Mouse (Mus musculus) frontal cortex, postnatal 14 days (tissue): ENCODE measurements around the gene Zfp810.
A peak's percentile ranks its signal among the peaks of the same experiment; 100 is the strongest.
"Not testable (repeated sequence)": the region's sequence is repeated elsewhere in the genome, so short reads cannot be mapped to it uniquely, and the experiment has no call there.

ENCODE experiments used
- DNase-seq, 2 experiments: peaks; one replicate each; pipeline ENCODE4 v3.0.0; 2022; ENCODE audit warnings: low spot score in 2 of 2

The Zfp810 gene

DNA sequence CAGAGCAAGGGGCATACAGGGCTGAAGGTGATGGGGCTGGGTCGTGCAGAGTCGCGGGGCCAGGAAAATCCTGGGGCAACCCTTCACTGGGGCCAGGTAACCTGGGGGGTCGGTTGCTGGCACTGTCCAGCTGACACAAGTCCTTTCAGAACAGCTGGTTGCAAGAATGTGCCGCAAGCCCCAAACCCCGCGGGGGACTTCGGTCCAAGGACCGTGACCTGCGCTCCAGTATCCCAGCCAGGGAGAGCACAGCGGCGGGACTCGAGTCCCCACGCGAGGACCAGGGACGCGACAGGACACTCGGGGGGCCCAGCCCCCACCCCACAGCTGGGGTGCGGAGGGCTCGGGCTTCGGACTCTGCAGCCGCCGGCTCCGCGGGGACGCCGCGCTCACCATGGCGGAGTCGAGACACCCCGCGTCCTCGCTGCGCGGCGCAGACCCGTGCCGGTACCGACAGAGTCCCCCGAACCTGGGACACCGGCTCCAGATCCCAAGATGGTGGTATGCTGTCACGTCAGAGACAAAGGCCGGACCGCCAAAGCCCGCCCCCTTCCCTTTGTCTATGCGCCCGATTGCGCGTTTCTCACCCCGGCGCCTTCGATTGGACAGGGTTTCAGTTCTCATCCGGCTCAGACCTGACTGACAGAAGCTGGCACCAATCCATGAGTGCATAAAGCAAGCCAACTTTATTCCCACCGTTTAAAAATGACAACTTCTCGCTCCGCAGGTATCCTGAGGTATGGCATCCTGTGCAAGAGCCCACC is at the start of gene Zfp810:
Zfp810 (minus strand) TSS at position 493 of the 764 bp plus-strand sequence.
- DNase-seq: peak; percentile 91 to 93

DNA sequence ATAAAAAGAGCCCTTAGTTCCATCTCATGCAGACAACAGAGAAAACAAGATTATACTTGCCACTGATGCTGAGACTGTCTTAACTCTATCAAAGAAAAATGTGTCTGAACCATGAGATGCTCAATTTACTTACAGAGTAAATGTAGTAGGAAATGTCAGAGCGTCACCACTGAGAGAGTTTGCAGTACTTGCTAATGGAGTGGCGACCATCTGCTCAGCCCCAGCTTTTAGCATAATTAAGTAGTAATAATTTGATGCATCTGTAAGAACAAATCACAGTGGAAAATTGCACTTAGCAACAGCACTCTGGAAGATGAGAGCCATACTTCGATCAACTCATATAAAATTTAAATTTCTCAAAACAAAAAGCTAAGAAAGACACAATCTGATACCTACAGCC is 48.5 kb upstream of the Zfp810 start:
- no peak for DNase-seq

GRCm38 (mm10) chr9:22353901-22354300 is 46.5 kb upstream of the Zfp810 start:
- no peak for DNase-seq

DNA sequence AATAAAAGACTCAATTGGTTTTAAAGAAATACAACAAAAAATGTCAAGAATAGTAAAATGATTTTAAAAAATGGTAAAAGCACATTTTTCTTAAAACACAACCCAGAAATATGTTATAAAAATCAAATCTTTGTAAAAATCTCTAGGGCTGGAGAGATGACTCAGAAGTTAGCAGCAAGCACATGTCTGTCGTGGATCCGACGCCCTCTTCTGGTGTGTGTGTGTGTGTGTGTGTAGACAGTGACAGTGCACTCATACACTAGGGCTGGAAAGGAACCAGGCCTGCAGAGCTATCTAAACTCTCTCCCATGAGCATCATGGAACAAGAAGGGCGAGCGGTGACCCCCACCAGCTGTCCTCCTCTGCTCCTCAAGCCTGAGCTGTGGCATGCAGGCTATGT is 46.0 kb upstream of the Zfp810 start:
- no peak for DNase-seq

- no peak for DNase-seq
These were observed 32.9 kb upstream of the Zfp810 start for GRCm38 (mm10) chr9:22340331-22340730.

DNA sequence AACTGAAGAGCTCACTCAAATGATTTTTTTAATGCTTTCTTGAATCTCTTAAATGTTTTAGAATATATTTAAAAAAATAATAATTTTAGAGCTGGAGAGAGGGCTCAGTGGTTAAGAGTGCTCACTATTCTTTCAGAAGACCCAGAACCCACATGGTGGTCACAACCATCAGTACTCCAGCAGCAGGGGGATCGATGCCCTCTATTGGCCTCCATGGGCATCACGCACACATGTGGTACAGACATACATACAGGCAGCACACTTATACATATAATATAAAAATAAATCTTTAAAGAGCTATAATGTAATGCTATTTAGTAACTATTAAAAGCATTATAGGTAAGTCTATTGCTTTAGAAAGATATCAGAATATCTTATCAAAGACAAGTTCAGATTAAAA is 29.8 kb upstream of the Zfp810 start:
- DNase-seq: no peak

DNA sequence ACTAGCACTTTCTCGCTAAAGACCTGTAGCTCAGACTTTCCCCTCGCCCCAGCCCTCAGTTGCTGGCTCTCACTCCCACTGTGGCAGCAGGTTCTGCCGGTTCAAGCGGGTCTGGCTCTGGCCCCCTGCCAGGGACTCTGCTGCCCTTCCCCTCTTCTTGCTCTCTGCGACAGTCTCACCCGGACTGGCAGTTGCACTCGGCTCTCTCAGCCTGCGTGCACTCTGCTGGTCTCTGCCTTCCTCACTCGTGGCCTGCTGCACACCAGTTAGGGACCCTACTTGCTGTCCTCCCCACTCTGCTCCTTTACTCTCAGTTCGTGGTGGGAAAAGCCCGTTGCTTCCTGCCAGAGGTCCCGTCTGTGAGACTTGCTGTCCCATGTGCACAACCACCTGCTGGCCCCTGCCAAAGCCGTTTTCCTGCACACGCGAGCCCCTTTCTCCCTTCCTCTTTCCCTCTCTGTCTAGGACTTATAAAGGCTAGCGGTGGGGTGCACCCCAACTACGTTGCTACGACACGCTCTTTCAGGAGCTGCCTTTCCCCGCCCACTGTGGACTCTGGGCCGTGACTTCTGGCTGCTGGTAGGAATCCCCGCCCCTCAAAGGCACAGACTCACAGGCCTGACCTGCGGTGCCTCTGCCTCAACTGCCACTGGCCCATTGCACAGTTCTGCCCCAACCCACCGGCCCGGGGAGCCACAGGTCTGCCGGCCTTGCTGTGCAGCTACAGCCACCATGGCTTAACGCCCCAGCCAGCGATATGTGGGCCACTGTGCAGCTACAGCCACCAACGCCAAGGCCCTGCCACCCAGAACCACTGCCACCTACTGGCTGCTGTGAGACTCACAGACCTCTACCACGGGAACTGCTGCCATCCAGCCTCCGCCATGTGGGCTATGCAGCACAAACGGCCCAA is 20.3 kb upstream of the Zfp810 start:
- DNase-seq: peak; percentile 61 to 71

GRCm38 (mm10) chr9:22327099-22327474 is 19.6 kb upstream of the Zfp810 start:
- no peak for DNase-seq

- no peak for DNase-seq
These were observed 17.1 kb upstream of the Zfp810 start for GRCm38 (mm10) chr9:22324579-22324978.

- DNase-seq: no peak
These were observed 15.1 kb upstream of the Zfp810 start for GRCm38 (mm10) chr9:22322381-22323211.

DNA sequence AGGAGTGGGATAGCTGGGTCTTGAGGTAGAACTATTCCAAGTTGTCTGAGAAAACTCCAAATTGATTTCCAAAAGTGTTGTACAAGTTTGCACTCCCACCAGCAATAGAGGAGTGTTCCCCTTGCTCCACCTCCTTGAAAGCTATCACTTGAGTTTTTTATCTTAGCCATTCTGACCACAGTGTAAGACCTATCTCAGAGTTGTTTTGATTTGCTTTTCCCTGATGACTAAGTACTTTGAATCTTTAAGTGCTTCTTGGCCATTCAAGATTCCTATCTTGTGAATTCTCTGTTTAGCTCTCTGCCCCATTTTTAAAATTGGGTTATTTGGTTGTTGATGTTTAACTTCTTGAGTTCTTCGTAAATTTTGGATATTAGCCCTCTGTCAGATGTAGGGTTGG is 11.7 kb upstream of the Zfp810 start:
- no peak for DNase-seq

- DNase-seq: not testable (repeated sequence)
These were observed 8.6 kb upstream of the Zfp810 start for GRCm38 (mm10) chr9:22316047-22316446.

- no peak for DNase-seq
These were observed 6.6 kb upstream of the Zfp810 start for GRCm38 (mm10) chr9:22314066-22314465.

DNA sequence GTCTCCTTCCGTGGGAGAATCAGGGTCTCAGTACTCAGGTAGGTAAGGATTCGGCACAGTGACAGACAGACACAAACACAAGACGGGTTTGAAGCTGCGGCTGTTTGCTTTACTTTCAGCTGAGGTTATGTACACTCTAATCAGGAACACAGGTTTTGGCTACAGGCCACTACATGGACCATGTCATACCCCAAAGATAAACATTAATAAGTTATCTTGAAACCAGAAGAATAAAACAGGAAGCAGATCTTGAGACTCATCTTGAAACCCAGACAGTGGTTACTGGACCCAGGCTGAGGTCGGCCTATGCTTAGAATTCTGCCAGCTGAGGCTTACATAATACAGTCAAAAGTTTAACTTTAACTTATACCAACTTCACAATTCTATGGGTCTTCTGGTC is 5.8 kb upstream of the Zfp810 start:
- no peak for DNase-seq

DNA sequence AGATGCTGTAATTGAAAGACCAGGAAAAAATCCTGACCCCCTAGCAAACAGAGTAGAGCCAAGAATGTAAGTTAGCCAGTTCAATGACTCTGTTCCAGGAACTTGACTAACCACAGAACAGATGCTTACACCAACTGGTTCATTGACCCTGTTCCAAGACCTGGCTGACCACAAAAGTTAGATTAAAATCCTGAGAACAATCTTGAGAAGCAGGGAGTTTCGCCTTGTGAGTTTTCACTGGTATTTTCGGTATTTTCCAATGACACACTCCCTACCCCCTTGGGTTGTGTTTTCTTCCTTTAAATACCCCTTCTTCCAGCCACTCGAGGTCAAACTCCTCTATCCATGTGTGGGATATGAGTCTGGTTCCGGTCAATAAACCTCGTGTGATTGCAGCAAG is 2.2 kb upstream of the Zfp810 start:
- no peak for DNase-seq

GRCm38 (mm10) chr9:22307920-22308262 is 443 bp upstream of the Zfp810 start:
- DNase-seq: not testable (repeated sequence)

DNA sequence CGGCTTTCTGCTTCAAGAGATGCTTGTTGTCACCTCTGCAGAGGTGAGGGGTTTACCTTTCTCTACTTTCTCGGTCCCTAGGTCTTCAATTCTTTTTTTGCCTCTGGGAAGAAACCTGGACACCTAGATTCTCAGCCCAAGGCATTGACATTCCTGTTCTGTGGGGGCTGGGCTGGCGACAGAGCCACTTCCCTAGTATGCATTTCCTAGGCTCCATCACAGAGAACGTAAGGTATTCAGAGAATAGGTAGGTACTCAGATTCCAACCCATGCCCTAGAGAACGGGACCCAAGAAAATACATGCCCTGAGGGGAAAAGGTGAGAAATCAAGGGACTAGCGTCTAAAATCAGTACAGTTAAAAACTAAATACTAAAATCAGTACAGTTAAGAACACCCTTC is 722 bp downstream of the Zfp810 start:
- no peak for DNase-seq

DNA sequence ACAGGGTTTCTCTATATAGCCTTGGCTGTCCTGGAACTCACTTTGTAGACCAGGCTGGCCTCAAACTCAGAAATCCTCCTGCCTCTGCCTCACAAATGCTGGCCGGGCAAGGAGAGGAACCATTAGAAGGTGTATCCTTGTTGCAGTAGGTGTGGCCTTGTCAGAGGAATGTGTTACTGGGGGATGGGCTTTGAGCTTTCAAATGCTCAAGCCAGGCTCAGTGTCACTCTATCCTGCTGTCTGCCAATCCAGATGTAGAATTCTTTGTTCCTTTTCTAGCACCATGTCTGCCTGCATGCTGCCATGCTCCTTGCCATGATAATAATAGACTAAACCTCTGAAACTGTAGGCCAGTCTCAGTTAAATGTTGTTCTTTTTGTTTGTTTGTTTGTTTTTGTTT is 5.2 kb downstream of the Zfp810 start:
- DNase-seq: no peak

DNA sequence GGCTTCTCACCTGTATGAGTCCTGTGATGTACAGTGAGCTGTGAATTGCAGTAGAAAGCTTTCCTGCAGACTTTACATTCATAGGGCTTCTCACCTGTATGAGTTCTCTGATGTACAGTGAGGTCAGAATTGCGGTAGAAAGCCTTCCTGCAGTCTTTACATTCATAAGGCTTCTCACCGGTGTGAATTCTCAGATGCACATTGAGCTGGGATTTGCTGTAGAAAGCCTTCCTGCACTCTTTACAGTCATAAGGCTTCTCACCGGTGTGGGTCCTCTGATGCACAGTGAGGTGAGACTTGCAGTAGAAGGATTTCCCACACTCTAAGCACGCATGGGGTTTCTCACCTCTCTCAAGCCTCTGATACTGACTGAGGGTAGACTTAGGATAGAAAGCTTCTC is 28.7 kb downstream of the Zfp810 start:
- DNase-seq: no peak

DNA sequence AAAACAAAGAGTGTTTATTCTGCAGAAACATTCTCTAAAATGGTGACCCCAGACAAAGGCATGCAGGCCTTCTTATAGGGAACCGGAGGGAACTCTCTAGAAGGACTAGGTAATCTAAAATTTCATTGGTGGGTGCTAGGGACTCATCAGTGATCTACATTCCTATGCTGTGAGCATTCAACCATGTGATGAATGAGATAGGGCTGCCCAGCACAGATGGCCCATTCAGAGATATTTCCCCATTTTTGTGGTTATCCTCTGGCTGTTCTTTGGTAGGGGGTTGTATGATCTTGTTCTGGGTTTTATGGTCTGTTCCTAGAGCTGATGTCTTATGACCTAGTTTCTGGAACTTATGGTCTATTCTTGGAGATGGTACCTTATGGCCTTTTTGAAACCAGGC is 38.6 kb downstream of the Zfp810 start:
- DNase-seq: no peak

GRCm38 (mm10) chr9:22262611-22263010 is 44.8 kb downstream of the Zfp810 start:
- no peak for DNase-seq

DNA sequence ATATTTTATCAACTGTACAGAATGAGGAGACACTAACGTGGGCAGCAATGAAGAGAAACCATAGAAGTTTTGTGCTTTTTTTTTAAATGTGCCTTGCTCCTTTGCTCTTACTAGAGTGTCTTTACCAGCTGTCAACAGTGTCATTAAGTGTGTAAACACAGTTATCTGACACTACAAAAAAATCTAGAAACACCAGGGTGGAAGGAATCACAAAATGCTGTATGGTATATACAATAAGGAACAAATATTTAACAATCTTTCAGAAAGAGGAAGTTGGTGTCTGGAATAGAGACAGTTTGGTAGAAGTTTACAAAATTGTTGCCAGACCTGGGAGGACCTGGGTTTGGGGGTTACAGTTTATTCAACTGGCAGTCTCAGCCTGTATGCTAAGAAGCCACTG is 45.9 kb downstream of the Zfp810 start:
- DNase-seq: no peak
